Mouse (Mus musculus) kidney, postnatal 0 days (tissue): ENCODE data around the gene Smarcd3. TPM values are rescaled to one million over a fixed set of nuclear protein-coding genes. Genes with fewer than 3 reads are reported as not detected.

ENCODE experiments used
- ATAC-seq: fragments of 200-750 bp; cut with Nextera tagmentation; replicated peaks from 2 replicates; pipeline ENCODE4 v1.8.0; 2017; ENCODE audit warnings: low read depth, moderate number of reproducible peaks, moderate TSS enrichment, moderate library complexity; ENCODE audit not compliant: low FRiP score
- DNase-seq: peaks from one replicate; pipeline ENCODE4 v3.0.0-alpha.2; 2016; ENCODE audit warnings: low spot score
- H3K27ac ChIP-seq: fragments of 300-500 bp; sonication (generic); 2 replicates; pipeline ENCODE4 v1.5.1; 2014; ENCODE audit warnings: mild to moderate bottlenecking
- H3K27me3 ChIP-seq: fragments of 300-500 bp; sonication (generic); 2 replicates; pipeline ENCODE4 v1.6.1; 2014; ENCODE audit warnings: low read length, mixed read lengths; ENCODE audit not compliant: insufficient read depth
- H3K36me3 ChIP-seq: fragments of 300-500 bp; sonication (generic); 2 replicates; pipeline ENCODE4 v1.6.1; 2014; ENCODE audit warnings: low read length, mixed read lengths; ENCODE audit not compliant: insufficient read depth
- H3K4me1 ChIP-seq: fragments of 300-500 bp; sonication (generic); replicated peaks from 2 replicates; pipeline ENCODE4 v1.6.1; 2014; ENCODE audit warnings: antibody characterized with exemption, low read length, mixed read lengths; ENCODE audit not compliant: insufficient read depth
- H3K4me2 ChIP-seq: fragments of 300-500 bp; sonication (generic); 2 replicates; pipeline ENCODE4 v1.6.1; 2014; ENCODE audit warnings: mild to moderate bottlenecking, low read length, moderate library complexity, mixed read lengths
- H3K4me3 ChIP-seq: fragments of 300-500 bp; sonication (generic); replicated peaks from 2 replicates; pipeline ENCODE4 v1.5.1; 2014; ENCODE audit warnings: low read depth, low read length
- H3K9ac ChIP-seq: fragments of 300-500 bp; sonication (generic); 2 replicates; pipeline ENCODE4 v1.6.1; 2014; ENCODE audit warnings: low read depth, low read length
- H3K9me3 ChIP-seq: fragments of 300-500 bp; sonication (generic); replicated peaks from 2 replicates; pipeline ENCODE4 v1.6.1; 2016; ENCODE audit warnings: low read length, inconsistent platforms, mixed read lengths
- CTCF ChIP-seq: IDR thresholded peaks from 2 replicates; pipeline ENCODE4 v1.5.1; 2016; ENCODE audit warnings: antibody characterized with exemption, low read depth, mild to moderate bottlenecking, moderate library complexity
- WGBS: fragments of 180-500 bp; shearing (Covaris S2); extraction: QIAGEN DNeasy Blood & Tissue Kit; methylation state at CpG from one replicate; pipeline ENCODE4 v1.1.7; 2014; 5-methylcytosine and 5-hydroxymethylcytosine counted together
- polyA plus RNA-seq: library from polyadenylated mRNA; unstranded; fragments of >200 nt; fragmentation: Nextera tagmentation; extraction: Ambion mirVana; gene quantifications from 2 replicates; pipeline ENCODE4 v1.2.1, GENCODE M21; 2015

Smarcd3 gene
- 16.4 and 19.7 TPM in 2 replicates for polyA plus RNA-seq

DNA sequence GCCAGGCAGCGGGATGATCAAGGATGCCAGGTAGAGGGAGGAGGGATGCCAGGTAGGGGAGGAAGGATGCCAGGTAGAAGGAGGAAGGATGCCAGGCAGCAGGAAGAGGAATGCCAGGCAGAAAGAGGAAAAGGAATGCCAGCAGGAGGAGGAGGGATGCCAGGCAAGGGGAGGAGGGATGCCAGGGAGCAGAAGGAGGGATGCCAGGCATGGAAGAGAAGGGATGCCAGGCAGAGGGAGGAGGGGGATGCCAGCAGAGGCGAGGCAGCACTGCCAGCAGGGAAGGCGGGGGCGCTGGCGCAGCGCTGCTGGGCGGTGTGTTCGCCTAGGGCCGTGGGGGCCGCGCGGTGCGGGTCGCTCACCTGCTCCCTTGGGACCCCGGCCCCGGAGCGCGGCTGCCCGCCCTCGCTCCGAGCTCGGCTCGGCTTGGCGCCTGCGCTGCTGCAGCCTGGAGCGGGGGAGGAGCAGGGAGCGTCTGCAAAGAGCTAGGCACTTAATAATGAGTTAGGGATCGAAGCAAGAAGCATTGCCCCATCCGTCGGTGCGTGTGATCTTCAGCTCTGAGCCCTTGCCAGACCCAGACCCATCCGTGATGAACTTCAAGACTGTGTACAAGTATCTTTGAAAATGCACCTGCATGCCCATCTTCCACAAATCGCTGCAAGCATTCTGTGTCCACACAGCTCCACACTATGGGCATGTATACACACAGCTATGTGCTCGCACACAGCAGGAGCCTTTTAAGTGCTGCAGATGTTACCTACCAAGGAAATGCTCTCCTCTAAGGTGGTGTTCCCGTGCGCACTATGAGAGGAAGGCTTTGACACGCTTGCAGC, at the start of gene Smarcd3:
Gene Smarcd3, minus strand, starts transcription at position 426 of the 836 bp plus-strand sequence.
- no peaks in the 10 kb centered on the region for H3K4me1 ChIP-seq
- H3K27me3 ChIP-seq = no peaks in the 10 kb centered on the region
- DNase-seq = peak; percentile 82
- no peaks in the 10 kb centered on the region for H3K9me3 ChIP-seq
- peak; percentile 56 for ATAC-seq
- peak within 1 kb of the TSS; percentile 77 for H3K4me2 ChIP-seq
- H3K36me3 ChIP-seq = no peaks in the 10 kb centered on the region
- H3K4me3 ChIP-seq = peak within 1 kb of the TSS; percentile 44
- H3K9ac ChIP-seq = peak within 1 kb of the TSS; percentile 57; the same call in 1 of the 2 replicates
- no peak for TF ChIP-seq CTCF
- 2% methylated on average over 33 of the region's 37 CpGs for WGBS
- no peak within 1 kb of the TSS for H3K27ac ChIP-seq

GRCm38 (mm10) chr5:24661457-24661856, 37.2 kb upstream of the Smarcd3 start:
- H3K4me1 ChIP-seq = no peaks in the 10 kb centered on the region
- H3K4me2 ChIP-seq = no peak overlapping the region
- H3K9ac ChIP-seq = no peak overlapping the region
- DNase-seq (no peak), ATAC-seq (no peak)
- H3K27ac ChIP-seq = no peak overlapping the region
- 76% methylated on average over 6 of the region's 6 CpGs for WGBS
- H3K9me3 ChIP-seq = no peaks in the 10 kb centered on the region
- H3K36me3 ChIP-seq = no peaks in the 10 kb centered on the region
- H3K4me3 ChIP-seq = no peak overlapping the region
- H3K27me3 ChIP-seq = no peaks in the 10 kb centered on the region
- no peak for TF ChIP-seq CTCF

GRCm38 (mm10) chr5:24659708-24660423, 35.7 kb upstream of the Smarcd3 start:
- no peak for TF ChIP-seq CTCF
- Histone ChIP-seq H3K4me1 (no peaks in the 10 kb centered on the region), H3K9me3 (no peaks in the 10 kb centered on the region), H3K27ac (no peak overlapping the region), H3K9ac (no peak overlapping the region), H3K36me3 (no peaks in the 10 kb centered on the region), H3K4me3 (no peak overlapping the region), H3K4me2 (no peak overlapping the region), H3K27me3 (no peaks in the 10 kb centered on the region)
- DNase-seq (no peak), ATAC-seq (no peak)
- WGBS = 65% methylated on average over 4 of the region's 4 CpGs

DNA sequence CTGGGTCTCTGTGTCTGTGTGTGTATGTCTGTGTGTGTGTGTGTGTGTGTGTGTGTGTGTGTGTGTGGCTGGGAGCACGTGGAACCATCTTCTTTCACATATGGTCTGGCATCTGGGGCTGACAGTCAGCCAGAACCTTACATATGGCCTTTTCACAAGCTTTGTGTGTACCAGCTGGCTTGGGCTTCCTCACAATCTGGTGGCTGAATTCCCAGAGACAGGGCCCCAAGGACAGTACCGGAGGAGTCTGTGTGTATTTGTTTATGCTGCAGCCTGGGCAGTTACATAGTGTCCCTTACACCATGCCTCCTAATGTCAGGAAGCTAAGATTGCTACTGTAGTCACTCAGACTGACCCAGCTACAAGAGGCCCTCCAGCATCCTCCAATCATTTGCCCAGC, 32.9 kb upstream of the Smarcd3 start:
- Histone ChIP-seq H3K36me3 (no peaks in the 10 kb centered on the region), H3K4me2 (no peak overlapping the region), H3K4me3 (no peak overlapping the region), H3K27ac (no peak overlapping the region), H3K9me3 (no peaks in the 10 kb centered on the region), H3K27me3 (no peaks in the 10 kb centered on the region), H3K9ac (no peak overlapping the region), H3K4me1 (no peaks in the 10 kb centered on the region)
- ATAC-seq (no peak), DNase-seq (no peak)
- no peak for TF ChIP-seq CTCF
- WGBS = 24% methylated on average over 2 of the region's 2 CpGs

- 64% methylated on average over 6 of the region's 6 CpGs for WGBS
- DNase-seq (no peak), ATAC-seq (no peak)
- no peak for TF ChIP-seq CTCF
- Histone ChIP-seq H3K27ac (no peak overlapping the region), H3K4me1 (no peaks in the 10 kb centered on the region), H3K4me3 (no peak overlapping the region), H3K9ac (no peak overlapping the region), H3K36me3 (no peaks in the 10 kb centered on the region), H3K27me3 (no peaks in the 10 kb centered on the region), H3K9me3 (no peaks in the 10 kb centered on the region), H3K4me2 (no peak overlapping the region)
Observed at GRCm38 (mm10) chr5:24654491-24654890, 30.3 kb upstream of the Smarcd3 start.

- no peak overlapping the region for H3K27ac ChIP-seq
- H3K4me1 ChIP-seq = no peaks in the 10 kb centered on the region
- no peaks in the 10 kb centered on the region for H3K36me3 ChIP-seq
- no peaks in the 10 kb centered on the region for H3K9me3 ChIP-seq
- no peak overlapping the region for H3K4me2 ChIP-seq
- ATAC-seq (no peak), DNase-seq (no peak)
- H3K27me3 ChIP-seq = no peaks in the 10 kb centered on the region
- 96% methylated on average over 5 of the region's 5 CpGs for WGBS
- no peak for TF ChIP-seq CTCF
- H3K9ac ChIP-seq = no peak overlapping the region
- H3K4me3 ChIP-seq = no peak overlapping the region
Observed at GRCm38 (mm10) chr5:24652780-24653179, 28.6 kb upstream of the Smarcd3 start.
